Mouse (Mus musculus) neural tube, embryonic 15.5 days (tissue): ENCODE results near the gene Gm3739. TPM values are rescaled to one million over a fixed set of nuclear protein-coding genes. Genes with fewer than 3 reads are reported as not detected.
"Not testable (repeated sequence)": the region's sequence is repeated elsewhere in the genome, so short reads cannot be mapped to it uniquely, and the experiment has no call there.

Experiments used
- ATAC-seq: fragments of 200-750 bp; cut with Nextera tagmentation; 2 replicates; pipeline ENCODE4 v1.8.0; 2017; ENCODE audit warnings: mild to moderate bottlenecking, moderate TSS enrichment, moderate library complexity; ENCODE audit not compliant: low FRiP score
- H3K27ac ChIP-seq: fragments of 300-500 bp; sonication (generic); replicated peaks from 2 replicates; pipeline ENCODE4 v1.5.1; 2015; ENCODE audit warnings: mild to moderate bottlenecking, inconsistent platforms
- H3K27me3 ChIP-seq: fragments of 300-500 bp; sonication (generic); replicated peaks from 2 replicates; pipeline ENCODE4 v1.6.1; 2015; ENCODE audit warnings: inconsistent platforms
- H3K36me3 ChIP-seq: fragments of 300-500 bp; sonication (generic); 2 replicates; pipeline ENCODE4 v1.6.1; 2015; ENCODE audit warnings: inconsistent platforms
- H3K4me1 ChIP-seq: fragments of 300-500 bp; sonication (generic); 2 replicates; pipeline ENCODE4 v1.6.1; 2015; ENCODE audit warnings: inconsistent platforms
- H3K4me2 ChIP-seq: fragments of 300-500 bp; sonication (generic); 2 replicates; pipeline ENCODE4 v1.6.1; 2015; ENCODE audit warnings: inconsistent platforms, mild to moderate bottlenecking, moderate library complexity
- H3K4me3 ChIP-seq: fragments of 300-500 bp; sonication (generic); replicated peaks from 2 replicates; pipeline ENCODE4 v1.5.1; 2015; ENCODE audit warnings: mild to moderate bottlenecking, inconsistent platforms
- H3K9ac ChIP-seq: fragments of 300-500 bp; sonication (generic); replicated peaks from 2 replicates; pipeline ENCODE4 v1.6.1; 2015; ENCODE audit warnings: mild to moderate bottlenecking, inconsistent platforms
- H3K9me3 ChIP-seq: fragments of 300-500 bp; sonication (generic); replicated peaks from 2 replicates; pipeline ENCODE4 v1.6.1; 2016; ENCODE audit warnings: inconsistent platforms
- WGBS: fragments of 180-500 bp; shearing (Covaris S2); methylation state at CpG from one replicate; pipeline ENCODE4 v1.1.7; 2015; ENCODE audit warnings: mixed read lengths; 5-methylcytosine and 5-hydroxymethylcytosine counted together
- polyA plus RNA-seq: library from polyadenylated mRNA; unstranded; fragments of >200 nt; fragmentation: Nextera tagmentation; extraction: Ambion mirVana; gene quantifications from 2 replicates; pipeline ENCODE4 v1.2.1, GENCODE M21; 2015

Gene Gm3739
- polyA plus RNA-seq: 6.0 and 6.9 TPM in 2 replicates

- not testable (repeated sequence) for H3K4me1 ChIP-seq, H3K36me3 ChIP-seq, ATAC-seq, H3K9me3 ChIP-seq, H3K27me3 ChIP-seq
- Histone ChIP-seq H3K4me2 (peak within 1 kb of the TSS; percentile 64), H3K4me3 (peak within 1 kb of the TSS; percentile 51), H3K9ac (peak within 1 kb of the TSS; percentile 64), H3K27ac (peak within 1 kb of the TSS; percentile 74)
- 0% methylated on average over 12 of the region's 35 CpGs for WGBS
Observed at GRCm38 (mm10) chr14:7314661-7315060, at the start of gene Gm3739. Gene Gm3739, minus strand, starts transcription at chr14:7315049.

- H3K4me1 ChIP-seq: not testable (repeated sequence)
Observed at GRCm38 (mm10) chr14:7332295-7332694, 17.4 kb upstream of the Gm3739 start, which contains the start of gene Gm5797. Gene Gm5797, minus strand, starts transcription at chr14:7332395.

GRCm38 (mm10) chr14:7315093-7315492, 244 bp upstream of the Gm3739 start:
- Histone ChIP-seq H3K4me3 (peak overlapping the region; percentile 51), H3K27ac (peak overlapping the region; percentile 74), H3K9ac (peak overlapping the region; percentile 64), H3K4me2 (peak overlapping the region; percentile 64)
- WGBS: under 1% methylated on average over 14 of the region's 19 CpGs
- not testable (repeated sequence) for H3K4me1 ChIP-seq, H3K27me3 ChIP-seq, H3K36me3 ChIP-seq, ATAC-seq, H3K9me3 ChIP-seq

More at GRCm38 (mm10) chr14:7332295-7332694, 17.4 kb upstream of the Gm3739 start, which contains the start of gene Gm5797:
- not testable (repeated sequence) for H3K4me2 ChIP-seq, H3K27me3 ChIP-seq, H3K36me3 ChIP-seq, H3K27ac ChIP-seq, ATAC-seq, H3K4me3 ChIP-seq, H3K9ac ChIP-seq, H3K9me3 ChIP-seq
- WGBS: no CpG with 5 or more reads among the region's 1 CpGs

GRCm38 (mm10) chr14:7264614-7265013, 50.2 kb downstream of the Gm3739 start, which contains the start of gene Gm3727:
Gene Gm3727, minus strand, starts transcription at chr14:7264714.
- H3K9ac ChIP-seq, H3K4me1 ChIP-seq, H3K4me2 ChIP-seq, H3K27ac ChIP-seq, H3K4me3 ChIP-seq, H3K36me3 ChIP-seq, H3K27me3 ChIP-seq, H3K9me3 ChIP-seq, ATAC-seq: not testable (repeated sequence)
- 78% methylated on average over 3 of the region's 3 CpGs for WGBS

Other genes with a start within 250 kb of the Gm3739 start
- gene Gm3696, start 214.4 kb downstream of the Gm3739 start, polyA plus RNA-seq: 6.4 and 7.3 TPM in 2 replicates
- not detected in 2 replicates for gene Gm6676, start 189.6 kb downstream of the Gm3739 start, polyA plus RNA-seq
- 10.9 and 12.1 TPM in 2 replicates for gene Gm3512, start 140.5 kb downstream of the Gm3739 start, polyA plus RNA-seq
- gene Gm16434, start 120.5 kb downstream of the Gm3739 start, polyA plus RNA-seq: not detected in 2 replicates
- gene Gm3727, start 50.3 kb downstream of the Gm3739 start, polyA plus RNA-seq: not detected in 2 replicates
- gene Gm5797, start 17.3 kb upstream of the Gm3739 start, polyA plus RNA-seq: not detected in 2 replicates
- not detected in 2 replicates for gene Gm8374, start 50.1 kb upstream of the Gm3739 start, polyA plus RNA-seq
- gene Gm3755, start 135.9 kb upstream of the Gm3739 start, polyA plus RNA-seq: not detected in 2 replicates
- gene Gm3752, start 168.7 kb upstream of the Gm3739 start, polyA plus RNA-seq: 15.0 and 15.1 TPM in 2 replicates